Mouse (Mus musculus) urinary bladder, postnatal 36 days (tissue): ENCODE results near the gene Olfr1181.
"Not testable (repeated sequence)": the region's sequence is repeated elsewhere in the genome, so short reads cannot be mapped to it uniquely, and the experiment has no call there.

Experiments used
- DNase-seq, 2 experiments: peaks; one replicate each; pipeline ENCODE4 v3.0.0; 2022; ENCODE audit warnings: low spot score in 2 of 2, mixed read lengths in 1 of 2

Olfr1181 gene

GRCm38 (mm10) chr2:88426071-88426470, at the start of gene Olfr1181:
Olfr1181 (minus strand) TSS chr2:88426171.
- DNase-seq: no peak

GRCm38 (mm10) chr2:88454567-88454966, 28.6 kb upstream of the Olfr1181 start, which contains the start of gene Olfr1183:
Olfr1183 (plus strand) TSS chr2:88454867.
- DNase-seq: not testable (repeated sequence)

- DNase-seq: no peak
These were observed 23.1 kb upstream of the Olfr1181 start, which contains the start of gene Gm13757 for GRCm38 (mm10) chr2:88449031-88449430. Gm13757 (minus strand) TSS chr2:88449131.

GRCm38 (mm10) chr2:88419051-88419450, 6.9 kb downstream of the Olfr1181 start, which contains the start of gene Olfr1180:
Olfr1180 (minus strand) TSS chr2:88419151.
- no peak for DNase-seq

- DNase-seq: no peak
These were observed 19.6 kb downstream of the Olfr1181 start, which contains the start of gene Olfr1179 for GRCm38 (mm10) chr2:88406353-88406752. Olfr1179 (minus strand) TSS chr2:88406453.

GRCm38 (mm10) chr2:88386762-88387161, 39.2 kb downstream of the Olfr1181 start, which contains the start of gene Olfr1178:
Olfr1178 (plus strand) TSS chr2:88387062.
- no peak for DNase-seq
